Mouse (Mus musculus) stomach, postnatal 0 days (tissue): Measurements from ENCODE around the gene Wdcp. TPM values are rescaled to one million over a fixed set of nuclear protein-coding genes. Genes with fewer than 3 reads are reported as not detected.

ENCODE experiments used
- ATAC-seq: fragments of 200-750 bp; cut with Nextera tagmentation; 2 replicates; pipeline ENCODE4 v1.8.0; 2017; ENCODE audit not compliant: low FRiP score, low TSS enrichment
- DNase-seq: peaks from one replicate; pipeline ENCODE4 v3.0.0-alpha.2; 2016; ENCODE audit warnings: low spot score
- H3K27ac ChIP-seq: fragments of 300-500 bp; sonication (generic); replicated peaks from 2 replicates; pipeline ENCODE4 v1.5.1; 2014; ENCODE audit warnings: mild to moderate bottlenecking, control low read depth
- H3K27me3 ChIP-seq: fragments of 300-500 bp; sonication (generic); 2 replicates; pipeline ENCODE4 v1.6.1; 2014; ENCODE audit warnings: low read length; ENCODE audit not compliant: control insufficient read depth, insufficient read depth
- H3K36me3 ChIP-seq: fragments of 300-500 bp; sonication (generic); 2 replicates; pipeline ENCODE4 v1.6.1; 2014; ENCODE audit warnings: low read length, mixed read lengths; ENCODE audit not compliant: control insufficient read depth, insufficient read depth
- H3K4me1 ChIP-seq: fragments of 300-500 bp; sonication (generic); replicated peaks from 2 replicates; pipeline ENCODE4 v1.6.1; 2014; ENCODE audit warnings: antibody characterized with exemption; ENCODE audit not compliant: control insufficient read depth, insufficient read depth
- H3K4me2 ChIP-seq: fragments of 300-500 bp; sonication (generic); replicated peaks from 2 replicates; pipeline ENCODE4 v1.6.1; 2014; ENCODE audit warnings: low read depth, mild to moderate bottlenecking, control low read depth, moderate library complexity
- H3K4me3 ChIP-seq: fragments of 300-500 bp; sonication (generic); 2 replicates; pipeline ENCODE4 v1.5.1; 2014; ENCODE audit warnings: low read depth, low read length, control low read depth
- H3K9ac ChIP-seq: fragments of 300-500 bp; sonication (generic); 2 replicates; pipeline ENCODE4 v1.6.1; 2014; ENCODE audit warnings: mild to moderate bottlenecking, low read length, control low read depth, mixed read lengths
- H3K9me3 ChIP-seq: fragments of 300-500 bp; sonication (generic); 2 replicates; pipeline ENCODE4 v1.6.1; 2016; ENCODE audit warnings: low read length; ENCODE audit not compliant: control insufficient read depth
- CTCF ChIP-seq: IDR thresholded peaks from 2 replicates; pipeline ENCODE4 v1.5.1; 2016; ENCODE audit warnings: antibody characterized with exemption, low read depth, mild to moderate bottlenecking, moderate library complexity
- EP300 ChIP-seq: optimal IDR thresholded peaks from 2 replicates; pipeline ENCODE3; 2016; ENCODE audit warnings: antibody characterized with exemption
- WGBS: fragments of 180-500 bp; shearing (Covaris S2); extraction: QIAGEN DNeasy Blood & Tissue Kit; methylation state at CpG from one replicate; pipeline ENCODE4 v1.1.7; 2014; 5-methylcytosine and 5-hydroxymethylcytosine counted together
- polyA plus RNA-seq: library from polyadenylated mRNA; unstranded; fragments of >200 nt; fragmentation: Nextera tagmentation; extraction: Ambion mirVana; gene quantifications from 2 replicates; pipeline ENCODE4 v1.2.1, GENCODE M21; 2015

Wdcp gene
- polyA plus RNA-seq, 1 experiment from 2014 or later = 8.2 TPM

DNA sequence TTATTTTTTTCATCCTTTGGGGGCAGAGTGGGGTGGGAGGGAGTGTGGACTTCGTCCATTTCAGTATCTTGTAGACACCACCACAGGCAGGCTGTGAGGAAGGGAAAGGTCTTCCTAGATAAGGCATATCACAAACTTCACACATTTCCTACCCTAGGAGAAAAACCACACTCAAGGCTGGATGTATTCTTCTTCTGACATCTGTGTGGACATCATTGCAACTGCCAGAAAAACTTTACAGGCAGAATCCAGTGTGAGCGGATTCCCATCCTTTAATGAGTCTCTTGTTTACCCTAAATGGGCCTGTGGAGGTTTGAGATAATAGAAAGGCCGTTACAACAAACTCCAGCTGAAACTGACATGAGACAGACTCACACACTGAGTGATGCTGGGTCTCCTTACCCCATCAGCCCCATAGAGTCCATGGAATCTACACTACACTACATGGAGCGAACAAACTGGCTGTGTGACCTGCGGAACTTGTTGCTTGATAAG, 29.9 kb downstream of the Wdcp start:
- no peaks in the 10 kb centered on the region for H3K9me3 ChIP-seq
- ATAC-seq (no peak), DNase-seq (no peak)
- H3K27me3 ChIP-seq = no peaks in the 10 kb centered on the region
- 0 out of 2 replicates have a peak, but pooled peaks cover 6% of the 10 kb centered on the region for H3K4me1 ChIP-seq
- no peak overlapping the region for H3K27ac ChIP-seq
- TF ChIP-seq EP300 (no peak), CTCF (no peak)
- H3K4me3 ChIP-seq = no peak overlapping the region
- WGBS = 69% methylated on average over 5 of the region's 5 CpGs
- no peak overlapping the region for H3K4me2 ChIP-seq
- no peak overlapping the region for H3K9ac ChIP-seq
- H3K36me3 ChIP-seq = no peaks in the 10 kb centered on the region

DNA sequence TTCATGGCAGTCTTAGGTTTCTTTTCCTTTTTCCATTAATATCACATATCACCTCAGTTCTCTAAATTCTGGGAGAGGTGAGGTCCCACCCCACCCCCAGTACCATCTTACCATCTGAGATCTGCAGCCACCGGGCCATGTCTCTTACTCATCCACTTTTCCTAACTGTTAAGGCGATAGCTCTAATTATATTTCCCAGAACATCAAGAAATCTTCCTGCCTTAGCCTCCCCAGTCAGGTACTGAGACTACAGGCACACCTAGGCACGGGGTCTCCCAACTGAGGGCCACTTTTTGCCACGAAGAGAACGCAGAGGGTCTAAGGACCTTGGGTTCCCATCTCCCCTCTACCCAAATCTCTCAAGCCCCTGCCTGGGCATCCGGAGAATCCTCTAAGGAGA, 30.4 kb downstream of the Wdcp start:
- Histone ChIP-seq H3K4me3 (no peak overlapping the region; the same call in 1 of the 2 replicates), H3K27me3 (no peaks in the 10 kb centered on the region), H3K36me3 (no peaks in the 10 kb centered on the region), H3K4me1 (0 out of 2 replicates have a peak, but pooled peaks cover 6% of the 10 kb centered on the region), H3K27ac (no peak overlapping the region), H3K9ac (no peak overlapping the region), H3K9me3 (no peaks in the 10 kb centered on the region), H3K4me2 (peak overlapping the region; percentile 68)
- WGBS = 79% methylated on average over 6 of the region's 6 CpGs
- DNase-seq = no peak
- TF ChIP-seq EP300 (no peak), CTCF (no peak)
- no peak for ATAC-seq

DNA sequence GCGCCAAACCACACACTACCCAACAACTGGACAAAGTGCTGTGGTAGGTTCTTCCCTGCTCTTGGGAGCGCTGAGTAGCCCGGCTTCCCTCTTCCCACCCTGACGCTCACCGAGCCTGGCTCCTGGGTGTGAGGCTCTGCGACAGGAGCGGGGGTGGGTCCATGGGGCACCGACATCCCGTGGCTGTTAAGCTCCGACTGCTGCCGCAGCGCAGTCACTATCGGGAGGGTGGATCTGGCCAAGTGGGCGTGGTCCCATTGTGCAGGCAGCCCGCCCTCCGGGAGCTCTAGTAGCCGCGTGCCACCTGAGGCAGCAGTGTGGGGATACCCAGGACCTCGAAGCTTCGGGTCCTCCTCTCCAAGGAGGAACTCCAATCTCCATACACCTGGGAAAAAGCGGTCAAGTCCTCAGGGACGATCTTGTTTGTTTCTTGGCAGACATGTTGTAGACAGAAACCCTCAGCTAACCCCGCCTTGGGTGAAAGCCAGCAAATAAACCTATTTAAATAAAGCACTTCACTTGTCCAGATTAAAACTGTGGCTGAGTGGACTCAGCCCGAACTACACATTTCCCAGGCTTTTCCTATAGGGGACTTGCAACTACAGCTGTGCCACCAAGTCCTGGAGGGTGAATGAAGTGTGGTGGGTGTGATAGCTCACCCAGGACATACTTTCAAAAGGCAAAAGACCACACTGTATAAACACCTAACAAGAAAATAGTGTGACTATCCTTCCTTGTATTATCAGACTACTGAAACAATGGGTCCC, 31.2 kb downstream of the Wdcp start, which contains the start of gene Mfsd2b:
Gene Mfsd2b (minus strand): TSS at position 199 of the 767 bp plus-strand sequence.
- peak within 1 kb of the TSS; percentile 35 for H3K4me3 ChIP-seq
- H3K9me3 ChIP-seq = no peaks in the 10 kb centered on the region
- no peaks in the 10 kb centered on the region for H3K27me3 ChIP-seq
- H3K27ac ChIP-seq = no peak within 1 kb of the TSS
- peak within 1 kb of the TSS; percentile 38 for H3K9ac ChIP-seq
- WGBS = 2% methylated on average over 24 of the region's 24 CpGs
- TF ChIP-seq EP300 = no peak
- TF ChIP-seq CTCF = no peak
- H3K4me2 ChIP-seq = peak within 1 kb of the TSS; percentile 68
- ATAC-seq (peak; percentile 86), DNase-seq (peak; percentile 87)
- H3K36me3 ChIP-seq = peaks cover under 1% of the 10 kb centered on the region; the same call in 1 of the 2 replicates
- H3K4me1 ChIP-seq = 0 out of 2 replicates have a peak, but pooled peaks cover 6% of the 10 kb centered on the region

DNA sequence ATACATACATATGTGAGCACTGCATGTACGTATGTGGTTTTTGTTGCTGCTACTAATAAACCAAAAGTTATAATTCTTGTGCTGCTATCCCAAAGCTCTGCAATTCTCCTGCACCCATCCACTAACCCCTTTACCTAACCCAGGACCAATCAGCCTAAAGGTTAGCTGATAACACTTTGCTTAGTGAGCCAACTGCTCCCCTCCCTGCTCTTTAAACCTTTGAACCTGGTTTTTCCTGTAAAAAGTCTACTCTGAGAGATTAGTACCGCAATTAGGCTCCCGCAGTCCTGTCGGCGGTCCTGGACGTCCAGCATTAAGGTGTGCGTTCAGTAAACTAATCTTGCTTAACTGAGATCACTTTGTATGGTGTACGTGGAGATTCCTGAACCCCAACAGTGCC, 32.5 kb downstream of the Wdcp start:
- no peak overlapping the region for H3K4me3 ChIP-seq
- H3K4me1 ChIP-seq = 0 out of 2 replicates have a peak, but pooled peaks cover 6% of the 10 kb centered on the region
- no peak overlapping the region for H3K27ac ChIP-seq
- H3K36me3 ChIP-seq = peaks cover 2% of the 10 kb centered on the region; the same call in 1 of the 2 replicates
- no peak for TF ChIP-seq EP300
- TF ChIP-seq CTCF = no peak
- no peak overlapping the region for H3K4me2 ChIP-seq
- H3K27me3 ChIP-seq = no peaks in the 10 kb centered on the region
- no peak for DNase-seq
- no peak for ATAC-seq
- H3K9ac ChIP-seq = no peak overlapping the region
- 57% methylated on average over 8 of the region's 8 CpGs for WGBS
- H3K9me3 ChIP-seq = no peaks in the 10 kb centered on the region

DNA sequence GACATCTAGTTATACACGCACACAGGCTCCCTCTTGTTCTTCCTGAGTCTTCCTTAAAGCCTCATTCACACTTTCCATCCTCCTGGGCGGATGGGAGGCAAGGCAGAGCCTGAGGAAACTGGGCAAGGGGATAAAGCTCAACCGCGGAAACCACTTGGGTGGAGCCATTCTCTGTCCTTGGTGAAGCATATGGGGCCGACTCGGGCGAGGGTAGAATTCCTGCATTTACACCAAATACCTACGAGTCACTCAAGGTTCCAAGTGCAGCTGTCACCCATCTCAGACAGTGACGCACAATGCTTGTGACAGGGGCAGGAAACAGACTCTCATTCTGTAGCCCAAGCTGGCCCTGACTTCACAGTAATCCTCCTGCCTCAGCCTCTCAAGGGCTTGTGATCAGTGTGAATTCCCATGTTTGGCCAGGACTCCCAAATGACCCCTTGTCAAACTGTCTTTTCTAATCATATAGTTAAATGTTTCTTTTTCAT, 35.2 kb downstream of the Wdcp start:
- WGBS = 79% methylated on average over 9 of the region's 9 CpGs
- H3K4me2 ChIP-seq = no peak overlapping the region

DNA sequence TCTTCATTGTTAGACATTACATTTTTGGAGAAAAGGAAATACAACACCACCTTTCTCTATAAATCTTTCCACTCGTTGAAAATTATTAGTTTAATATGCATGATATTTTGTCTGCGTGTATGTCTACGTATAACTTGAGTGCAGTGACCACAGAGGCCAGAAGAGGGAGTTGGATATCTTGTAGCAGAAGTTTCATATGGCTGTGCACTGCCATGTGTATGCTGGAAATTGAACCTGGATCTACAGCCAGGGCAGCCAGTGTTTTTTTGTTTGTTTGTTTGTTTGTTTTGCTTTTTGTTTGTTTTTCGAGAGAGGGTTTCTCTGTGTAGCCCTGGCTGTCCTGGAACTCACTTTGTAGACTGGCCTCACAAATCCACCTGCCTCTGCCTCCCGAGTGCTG, 35.9 kb downstream of the Wdcp start:
- Histone ChIP-seq H3K4me2 (no peak overlapping the region), H3K9ac (no peak overlapping the region), H3K4me1 (0 out of 2 replicates have a peak, but pooled peaks cover 6% of the 10 kb centered on the region), H3K9me3 (no peaks in the 10 kb centered on the region), H3K4me3 (no peak overlapping the region), H3K27me3 (no peaks in the 10 kb centered on the region), H3K36me3 (peaks cover 2% of the 10 kb centered on the region; the same call in 1 of the 2 replicates), H3K27ac (no peak overlapping the region)
- 93% methylated on average over 5 of the region's 5 CpGs for WGBS
- DNase-seq (no peak), ATAC-seq (no peak)
- TF ChIP-seq CTCF (peak; percentile 45; the same call in 1 of the 2 replicates), EP300 (no peak)

More for the DNA sequence above, 35.2 kb downstream of the Wdcp start:
- ATAC-seq (no peak), DNase-seq (no peak)
- H3K9ac ChIP-seq = no peak overlapping the region
- H3K36me3 ChIP-seq = peaks cover 2% of the 10 kb centered on the region; the same call in 1 of the 2 replicates
- no peaks in the 10 kb centered on the region for H3K27me3 ChIP-seq
- H3K27ac ChIP-seq = no peak overlapping the region
- H3K4me3 ChIP-seq = no peak overlapping the region
- TF ChIP-seq EP300 = no peak
- no peak for TF ChIP-seq CTCF
- 0 out of 2 replicates have a peak, but pooled peaks cover 6% of the 10 kb centered on the region for H3K4me1 ChIP-seq
- no peaks in the 10 kb centered on the region for H3K9me3 ChIP-seq
